Mouse (Mus musculus): ENCODE results near the gene Gm10065. TPM values are rescaled to one million over a fixed set of nuclear protein-coding genes. Genes with fewer than 3 reads are reported as not detected.
"Not testable (repeated sequence)": the region's sequence is repeated elsewhere in the genome, so short reads cannot be mapped to it uniquely, and the experiment has no call there.

The Gm10065 gene
- total RNA-seq (2014; fragmentation: Nextera tagmentation): not detected in 2 replicates
- total RNA-seq (2017): not detected in 2 replicates

DNA sequence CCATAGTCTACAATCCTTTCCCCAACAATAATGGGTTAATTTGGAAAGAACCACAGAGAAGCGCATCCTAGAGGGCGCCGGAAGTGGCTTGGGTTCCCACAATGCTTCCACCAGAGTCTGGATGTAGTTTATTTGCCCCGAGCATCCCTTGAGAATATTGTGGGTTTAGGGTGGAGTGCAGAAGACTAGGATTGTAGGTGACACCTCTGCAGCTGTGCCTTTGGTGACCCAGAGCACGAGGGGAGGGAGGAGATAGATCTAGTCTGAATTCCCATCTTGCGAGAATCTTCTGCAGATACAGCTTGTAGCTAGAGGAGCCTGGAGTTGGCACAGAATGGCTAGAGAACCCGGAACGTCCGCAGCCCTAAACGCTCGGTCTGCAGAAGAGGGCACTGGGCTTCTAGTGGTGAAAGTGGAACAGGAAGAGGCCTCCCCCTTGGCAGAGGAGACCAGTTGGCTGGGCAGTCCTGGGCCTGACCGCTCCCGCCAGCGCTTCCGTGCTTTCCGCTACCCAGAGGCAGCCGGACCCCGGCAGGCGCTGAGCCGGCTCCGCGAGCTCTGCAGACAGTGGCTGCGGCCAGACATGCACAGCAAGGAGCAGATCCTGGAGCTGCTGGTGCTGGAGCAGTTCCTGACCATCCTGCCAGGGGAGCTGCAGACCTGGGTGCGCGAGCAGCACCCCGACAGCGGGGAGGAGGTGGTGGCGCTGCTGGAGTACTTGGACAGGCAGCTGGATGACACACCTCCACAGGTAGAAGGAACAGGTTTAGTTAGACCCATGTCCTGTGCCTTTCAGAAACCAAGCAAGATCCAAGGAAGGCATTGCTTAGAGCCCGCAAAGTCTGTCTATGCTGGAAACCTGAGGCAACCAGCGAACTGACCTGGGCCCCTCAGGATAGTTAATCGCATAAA is at the start of gene Gm10065, which contains the start of gene Zkscan4:
TSS of gene Gm10065 (minus strand) at position 683 of the 912 bp plus-strand sequence.
TSS of gene Zkscan4 (plus strand) at position 149 of the 912 bp plus-strand sequence.
- ATAC-seq (replicated peaks; ENCODE audit: low FRiP score, low TSS enrichment, poor library complexity, severe bottlenecking): peak; percentile 52

DNA sequence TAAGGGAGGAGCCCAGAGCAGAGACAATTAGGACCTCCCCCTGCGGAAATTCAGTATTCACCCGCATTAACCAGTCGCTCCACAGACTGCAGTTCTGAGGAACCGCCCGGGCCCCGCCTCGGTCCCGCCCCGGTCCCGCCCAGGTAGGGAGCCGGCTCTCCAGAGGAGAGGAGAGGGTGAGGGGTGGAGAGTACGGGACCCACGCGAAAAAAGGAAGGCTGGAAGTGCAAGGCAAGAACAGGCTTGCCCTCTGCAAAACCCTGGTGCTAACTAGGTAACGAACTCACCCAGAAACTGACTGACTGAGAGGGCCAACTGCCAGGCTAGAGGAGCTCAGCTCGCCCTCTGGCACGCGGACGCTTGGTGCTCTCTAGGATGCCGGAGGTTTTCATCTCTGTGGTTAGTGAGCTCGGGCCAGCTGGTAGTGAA is 27.0 kb upstream of the Gm10065 start:
- ATAC-seq (replicated peaks; ENCODE audit: low FRiP score, low TSS enrichment, poor library complexity, severe bottlenecking): peak; percentile 100

DNA sequence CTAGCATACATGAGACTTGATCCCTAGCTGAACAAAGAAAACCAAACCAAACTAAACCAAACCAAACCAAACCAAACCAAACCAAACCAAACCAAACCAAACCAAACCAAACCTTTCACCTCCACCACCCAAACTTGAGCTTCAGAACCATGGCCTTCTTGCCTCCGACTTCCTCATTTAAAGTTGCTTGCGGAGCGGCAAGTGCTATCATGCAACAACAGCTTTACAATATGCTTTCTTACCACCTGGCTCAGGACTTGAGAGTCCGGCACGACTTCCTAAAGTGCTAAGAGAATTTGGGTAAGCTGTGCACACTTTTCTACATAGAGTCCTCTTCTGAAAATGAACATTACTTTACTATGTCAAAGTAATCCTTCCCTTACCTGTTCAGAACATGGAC is 23.1 kb upstream of the Gm10065 start:
- ATAC-seq (replicated peaks; ENCODE audit: low FRiP score, low TSS enrichment, poor library complexity, severe bottlenecking): no peak

DNA sequence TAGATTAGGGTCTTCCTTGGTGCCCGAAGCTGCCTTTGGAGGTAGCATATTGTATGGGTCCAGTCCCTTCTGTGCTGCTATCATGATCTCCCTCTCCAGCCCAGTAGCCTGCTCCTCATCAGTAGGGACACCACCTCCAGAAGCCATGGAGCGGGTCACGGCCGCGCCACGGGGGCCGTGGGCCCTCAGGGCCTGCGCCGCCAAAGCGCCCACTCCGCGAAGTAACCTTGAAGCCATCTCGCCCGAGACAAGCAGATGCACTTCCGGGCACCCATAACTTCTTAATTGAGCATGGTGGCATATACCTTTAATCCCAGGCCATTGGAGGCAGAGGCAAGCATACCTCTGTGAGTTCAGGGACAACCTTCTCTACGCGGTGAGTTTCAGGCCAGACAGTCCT is 21.9 kb upstream of the Gm10065 start, which contains the start of gene Gm11273:
TSS of gene Gm11273 (minus strand) at position 237 of the 400 bp plus-strand sequence.
- peak; percentile 35; the same call in 1 of the 2 replicates for ATAC-seq (replicated peaks; ENCODE audit: low FRiP score, low TSS enrichment, poor library complexity, severe bottlenecking)

DNA sequence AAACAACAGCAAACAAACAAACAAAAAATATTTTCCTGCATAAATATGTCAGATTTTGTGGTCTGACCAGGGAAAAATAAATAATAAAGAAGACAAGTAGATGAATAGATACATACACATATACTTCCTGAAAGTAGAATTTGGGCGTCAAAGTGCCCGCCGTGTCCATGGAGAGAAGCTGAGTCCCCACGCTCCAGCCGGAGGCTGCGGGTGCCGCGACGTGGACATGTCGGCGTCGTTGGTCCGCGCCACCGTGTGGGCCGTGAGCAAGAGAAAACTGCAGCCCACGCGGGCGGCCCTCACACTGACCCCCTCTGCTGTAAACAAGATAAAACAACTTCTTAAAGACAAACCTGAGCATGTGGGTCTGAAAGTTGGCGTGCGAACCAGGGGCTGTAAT is 15.8 kb upstream of the Gm10065 start, which contains the start of gene AK157302:
TSS of gene AK157302 (plus strand) at position 144 of the 400 bp plus-strand sequence.
- no peak for ATAC-seq (replicated peaks; ENCODE audit: low FRiP score, low TSS enrichment, poor library complexity, severe bottlenecking)

DNA sequence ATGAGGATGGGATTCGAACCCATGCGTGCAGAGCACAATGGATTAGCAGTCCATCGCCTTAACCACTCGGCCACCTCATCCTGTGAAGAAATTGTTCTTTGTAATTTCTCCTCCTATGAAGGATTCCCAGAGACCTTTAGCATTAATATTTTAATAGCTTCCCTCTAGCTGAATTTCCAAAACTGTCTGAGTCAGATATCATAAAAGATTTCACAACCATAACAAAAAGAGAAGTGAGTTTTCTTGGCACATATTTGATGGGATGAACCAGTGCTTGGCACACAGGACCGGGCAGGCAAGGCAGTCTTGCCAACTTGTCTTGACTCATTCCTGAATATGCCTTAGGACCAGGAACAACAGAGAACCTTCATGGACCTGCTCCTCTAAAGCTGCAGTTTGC is 13.6 kb upstream of the Gm10065 start:
- no peak for ATAC-seq (replicated peaks; ENCODE audit: low FRiP score, low TSS enrichment, poor library complexity, severe bottlenecking)

DNA sequence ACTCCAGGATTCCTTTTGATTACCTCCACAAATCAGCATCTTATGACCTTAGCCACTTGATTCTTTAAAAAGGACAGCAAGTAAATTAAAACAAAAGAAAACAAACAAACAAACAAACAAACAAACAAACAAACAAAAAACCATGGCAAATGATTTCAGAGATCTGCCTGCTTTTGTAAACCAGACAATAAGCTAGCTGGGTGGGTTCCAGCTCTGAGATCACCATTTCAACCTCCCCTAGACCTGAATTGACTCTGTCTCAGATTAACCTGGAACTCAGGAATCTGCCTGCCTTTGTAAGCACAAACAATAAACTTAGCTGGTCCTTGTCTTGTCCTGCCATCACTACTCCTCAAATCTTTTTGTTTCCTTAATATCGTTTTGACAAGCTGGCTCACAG is 7.6 kb upstream of the Gm10065 start:
- no peak for ATAC-seq (replicated peaks; ENCODE audit: low FRiP score, low TSS enrichment, poor library complexity, severe bottlenecking)

DNA sequence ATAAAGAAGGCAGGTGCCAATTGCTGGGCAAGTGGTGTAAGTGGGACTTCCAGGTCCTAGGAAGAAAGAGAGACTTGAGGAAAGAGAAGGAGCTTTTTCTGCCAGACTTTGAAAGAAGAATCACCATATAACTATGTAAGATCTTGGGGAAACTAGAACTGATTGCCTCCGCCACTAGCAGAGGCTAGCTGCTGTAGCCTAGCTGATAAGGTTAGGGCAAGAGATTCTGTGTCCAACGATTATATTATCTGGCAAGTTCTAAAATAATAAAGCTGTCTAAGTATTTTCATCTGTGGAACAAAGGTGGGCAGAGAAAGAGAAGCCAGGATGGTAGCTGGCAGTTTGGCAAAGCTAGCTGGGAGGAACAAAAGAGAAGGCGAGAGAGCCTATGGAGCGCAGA is 6.8 kb downstream of the Gm10065 start:
- ATAC-seq (replicated peaks; ENCODE audit: low FRiP score, low TSS enrichment, poor library complexity, severe bottlenecking): peak; percentile 17; the same call in 1 of the 2 replicates

DNA sequence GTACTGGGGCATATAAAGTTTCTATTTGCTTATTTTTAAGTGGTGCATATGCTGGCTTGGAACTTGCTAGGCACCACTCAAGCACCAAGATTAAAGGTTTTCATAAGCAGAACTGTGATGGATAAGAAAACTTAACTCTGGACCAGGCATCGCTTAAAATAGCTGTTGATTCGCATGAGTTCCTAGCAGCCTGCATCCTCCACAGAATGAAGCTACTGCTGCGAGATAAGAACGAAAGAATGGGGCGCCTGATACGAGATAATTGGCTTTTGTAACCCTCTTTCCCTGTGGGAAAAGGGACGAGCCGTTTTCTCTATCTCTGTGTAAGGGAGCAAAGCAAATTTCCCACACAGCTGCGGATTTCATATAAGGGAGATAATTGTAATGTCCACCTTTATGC is 10.1 kb downstream of the Gm10065 start:
- no peak for ATAC-seq (replicated peaks; ENCODE audit: low FRiP score, low TSS enrichment, poor library complexity, severe bottlenecking)

DNA sequence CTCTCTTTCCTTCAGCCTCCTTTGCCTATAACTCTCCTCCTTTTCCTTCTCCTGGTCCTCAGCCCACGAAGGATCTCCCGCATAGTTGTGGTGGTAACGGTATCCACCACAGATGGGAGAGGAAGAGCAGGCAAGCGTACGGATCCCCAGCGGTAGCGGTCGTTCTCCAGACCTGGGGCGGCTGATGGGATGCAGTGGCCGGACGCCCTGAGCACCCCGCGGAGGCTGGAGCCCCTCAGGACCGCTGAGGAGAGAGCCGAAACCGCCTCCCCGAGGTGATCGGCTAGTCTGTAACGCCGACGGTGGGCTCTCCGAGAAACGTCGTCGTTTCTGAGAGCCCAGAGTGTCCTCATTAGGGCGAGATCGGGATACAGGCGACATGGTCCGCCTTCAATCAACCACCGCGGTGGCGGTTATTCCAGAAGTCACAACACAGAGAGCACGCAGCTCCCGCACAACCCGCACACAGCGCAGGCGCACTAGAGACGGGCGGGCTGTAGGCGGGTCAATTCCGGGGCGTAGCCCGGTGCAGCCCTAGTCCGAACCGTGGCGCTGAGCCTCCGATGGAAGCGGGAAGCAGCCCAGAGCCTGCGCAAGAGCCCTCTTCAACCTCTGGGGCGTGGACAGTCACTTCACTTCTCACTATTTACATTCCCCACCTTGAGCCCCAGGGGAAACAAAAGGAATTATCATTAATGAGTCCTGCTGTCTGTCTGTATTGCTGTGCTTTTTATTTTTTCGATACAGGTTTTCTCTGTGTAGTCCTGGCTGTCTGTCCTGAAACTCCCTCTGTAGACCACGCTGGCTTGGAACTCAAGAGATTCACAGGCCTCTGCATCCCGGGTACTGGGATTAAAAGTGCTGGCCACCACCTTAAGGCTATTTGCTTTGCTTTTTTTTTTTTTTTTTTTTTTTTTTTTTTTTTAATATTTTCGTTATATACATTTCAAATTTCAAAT is 10.9 kb downstream of the Gm10065 start, which contains the start of gene Nkapl:
TSS of gene Nkapl (minus strand) at position 449 of the 959 bp plus-strand sequence.
- peak; percentile 97 for ATAC-seq (replicated peaks; ENCODE audit: low FRiP score, low TSS enrichment, poor library complexity, severe bottlenecking)

DNA sequence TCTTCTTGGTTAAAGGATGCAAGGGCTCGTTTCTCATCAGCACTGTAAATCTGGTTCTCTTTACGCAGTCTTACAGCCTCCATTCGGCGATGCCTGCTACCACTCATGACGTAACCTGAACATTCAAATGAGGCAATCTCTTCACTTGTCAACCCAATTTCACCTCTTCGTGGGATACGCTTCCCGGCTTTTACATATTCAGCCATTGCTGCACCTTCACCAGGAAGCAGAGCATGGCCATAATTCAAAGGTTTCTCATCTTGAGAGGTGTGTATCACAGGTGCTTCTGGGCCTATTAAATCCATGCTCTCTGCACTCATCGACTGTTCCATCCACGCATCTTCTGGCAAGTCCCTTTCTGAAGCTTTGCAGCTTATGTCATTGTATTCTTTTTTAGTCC is 11.9 kb downstream of the Gm10065 start:
- no peak for ATAC-seq (replicated peaks; ENCODE audit: low FRiP score, low TSS enrichment, poor library complexity, severe bottlenecking)

DNA sequence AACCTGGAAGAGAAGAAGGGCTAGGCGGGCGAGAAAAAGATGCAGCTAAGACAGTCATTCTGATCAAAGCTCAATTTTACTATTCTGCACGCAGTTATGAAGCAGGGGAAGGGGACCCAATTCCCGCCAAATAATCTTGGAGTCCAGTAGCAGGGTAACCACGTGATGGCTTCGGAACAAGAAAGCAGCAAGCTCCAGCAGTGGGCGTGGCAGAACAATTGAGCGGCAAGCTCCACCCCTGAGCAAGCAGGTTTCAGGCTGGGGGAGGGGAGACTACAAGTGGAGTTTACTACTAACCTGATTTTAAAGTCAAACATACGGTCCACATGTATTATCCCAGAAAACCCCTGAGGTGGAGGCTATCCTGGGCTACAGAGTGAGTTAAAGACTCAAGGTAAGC is 16.7 kb downstream of the Gm10065 start:
- not testable (repeated sequence) for ATAC-seq (replicated peaks; ENCODE audit: low FRiP score, low TSS enrichment, poor library complexity, severe bottlenecking)

DNA sequence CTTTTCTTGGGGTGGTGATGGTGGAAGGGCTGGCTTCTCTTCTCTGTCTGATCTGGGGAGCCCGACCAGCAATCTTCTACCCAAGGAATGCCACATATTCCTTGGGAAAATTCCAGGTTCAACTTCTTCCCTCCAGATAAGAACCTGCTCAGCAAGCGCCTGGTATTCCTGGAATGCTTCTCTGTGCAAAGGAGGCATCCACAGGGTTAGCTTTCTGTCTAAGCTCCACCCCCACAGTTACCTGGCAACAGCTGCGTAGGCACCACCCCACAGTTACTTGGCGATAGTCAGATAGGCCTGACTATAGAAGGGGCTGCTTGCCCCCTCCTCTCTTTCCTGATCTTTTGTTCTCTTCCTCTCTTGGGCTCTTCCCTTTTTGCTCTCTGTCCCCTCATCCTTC is 22.9 kb downstream of the Gm10065 start:
- no peak for ATAC-seq (replicated peaks; ENCODE audit: low FRiP score, low TSS enrichment, poor library complexity, severe bottlenecking)

DNA sequence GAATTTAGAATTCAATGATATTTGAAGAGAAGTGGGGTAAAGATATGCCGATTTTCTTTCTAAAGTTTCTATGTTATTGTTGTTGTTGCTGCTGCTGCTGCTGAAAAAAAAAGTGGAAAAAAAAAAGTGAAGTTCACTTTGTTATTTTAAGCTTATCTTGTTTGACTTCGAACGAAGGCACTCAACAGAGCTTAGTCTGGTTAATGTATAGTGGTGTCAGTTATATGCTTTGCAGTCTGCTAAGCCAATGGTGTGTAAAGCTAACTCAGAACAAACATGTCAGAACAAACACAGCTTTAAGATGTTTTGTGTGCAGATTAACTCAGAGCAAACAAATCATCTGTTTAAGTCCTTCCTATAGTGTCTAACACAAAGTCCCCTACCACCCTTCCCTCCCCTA is 25.1 kb downstream of the Gm10065 start:
- no peak for ATAC-seq (replicated peaks; ENCODE audit: low FRiP score, low TSS enrichment, poor library complexity, severe bottlenecking)

DNA sequence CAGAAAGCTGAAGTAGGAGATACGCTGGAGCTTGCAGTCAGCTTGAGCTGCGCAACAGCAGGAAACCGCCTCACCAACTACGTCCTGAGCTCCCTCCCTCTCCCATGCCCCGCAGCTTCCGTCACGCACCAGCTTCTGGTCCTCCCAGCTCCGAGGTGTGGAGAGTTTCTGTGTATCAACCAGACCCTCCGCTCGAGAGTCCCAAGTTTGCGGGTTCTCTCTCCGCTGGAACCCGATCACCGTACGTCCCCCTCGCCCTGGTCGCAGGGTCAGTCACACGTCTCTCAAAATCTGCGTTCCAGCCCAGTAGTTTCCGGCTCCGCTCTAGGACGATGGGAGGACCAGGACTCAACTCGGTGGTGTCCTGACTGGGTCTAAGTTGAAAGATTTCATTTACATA is 25.8 kb downstream of the Gm10065 start, which contains the start of gene Zscan26:
TSS of gene Zscan26 (minus strand) at position 282 of the 400 bp plus-strand sequence.
- ATAC-seq (replicated peaks; ENCODE audit: low FRiP score, low TSS enrichment, poor library complexity, severe bottlenecking): peak; percentile 96

DNA sequence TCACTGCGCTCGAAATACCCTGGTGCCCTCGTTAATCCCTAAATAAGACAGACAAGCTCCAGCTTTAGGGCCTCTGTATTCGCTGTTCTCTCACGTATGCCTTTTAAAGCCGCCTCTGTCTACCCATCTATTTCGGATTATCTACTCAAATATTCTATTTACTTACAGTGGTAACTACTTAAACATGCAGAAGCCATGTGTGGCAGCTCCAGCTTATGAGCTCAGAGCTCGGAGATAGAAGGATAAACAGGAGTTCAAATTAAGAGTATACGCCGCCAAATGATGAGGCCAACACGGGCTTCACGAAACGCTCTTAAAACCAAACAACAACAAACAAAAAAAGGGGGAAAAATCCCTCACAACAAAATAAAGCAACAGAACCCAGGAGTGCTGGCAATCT is 26.2 kb downstream of the Gm10065 start:
- peak; percentile 35 for ATAC-seq (replicated peaks; ENCODE audit: low FRiP score, low TSS enrichment, poor library complexity, severe bottlenecking)

DNA sequence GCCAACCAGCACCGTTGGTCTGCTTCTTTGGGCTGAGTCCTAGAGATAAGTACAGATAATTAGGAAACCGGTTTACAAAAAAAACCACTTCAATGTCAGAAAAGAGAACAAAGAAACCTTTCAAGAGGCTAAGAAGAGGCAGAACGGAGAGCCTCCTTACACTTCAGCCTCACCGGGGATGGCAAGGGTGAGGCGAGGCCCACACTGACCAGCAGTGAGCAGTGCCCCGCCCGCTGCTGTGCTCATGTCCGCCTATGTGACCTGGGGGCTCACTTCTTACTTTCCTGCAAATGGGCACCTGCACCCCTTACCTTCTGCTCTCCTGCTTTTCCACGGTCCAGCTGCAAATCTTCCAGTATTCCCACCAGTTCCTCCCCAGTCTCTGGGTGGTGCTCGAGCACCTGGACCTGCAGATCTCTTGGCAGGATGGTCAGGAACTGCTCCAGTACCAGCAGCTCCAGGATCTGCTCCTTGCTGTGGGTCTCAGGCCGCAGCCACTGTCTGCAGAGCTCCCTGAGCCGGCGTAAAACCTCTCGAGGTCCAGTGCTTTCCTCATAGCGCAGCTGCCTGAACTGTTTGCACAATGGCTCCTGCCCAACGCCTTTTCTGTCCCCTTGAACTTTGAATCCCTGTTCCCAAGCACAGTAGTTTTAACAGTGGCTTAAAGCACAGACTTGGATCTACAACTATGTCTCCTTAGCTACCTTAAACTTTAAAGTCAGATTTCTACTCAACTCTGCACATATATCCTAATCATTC is 31.2 kb downstream of the Gm10065 start:
- ATAC-seq (replicated peaks; ENCODE audit: low FRiP score, low TSS enrichment, poor library complexity, severe bottlenecking): no peak

DNA sequence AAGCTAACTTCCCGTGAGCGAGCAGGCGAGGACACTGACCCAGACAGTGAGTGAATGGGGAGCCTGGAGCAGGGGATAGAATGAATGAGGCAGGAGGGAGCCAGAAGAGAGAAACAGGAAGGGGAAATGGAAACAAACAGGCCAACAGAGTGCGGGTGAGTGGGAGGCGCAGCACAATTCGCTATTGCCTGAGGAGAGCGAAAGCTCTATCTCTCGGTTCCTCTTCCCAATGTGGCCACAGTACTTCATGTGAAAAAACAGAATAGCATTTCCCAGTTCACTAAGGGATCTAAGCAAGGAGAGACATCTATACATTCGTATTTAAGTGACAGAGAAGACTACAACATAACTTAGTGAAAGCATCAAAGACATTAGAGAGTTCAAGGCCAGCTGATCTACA is 32.4 kb downstream of the Gm10065 start:
- no peak for ATAC-seq (replicated peaks; ENCODE audit: low FRiP score, low TSS enrichment, poor library complexity, severe bottlenecking)

DNA sequence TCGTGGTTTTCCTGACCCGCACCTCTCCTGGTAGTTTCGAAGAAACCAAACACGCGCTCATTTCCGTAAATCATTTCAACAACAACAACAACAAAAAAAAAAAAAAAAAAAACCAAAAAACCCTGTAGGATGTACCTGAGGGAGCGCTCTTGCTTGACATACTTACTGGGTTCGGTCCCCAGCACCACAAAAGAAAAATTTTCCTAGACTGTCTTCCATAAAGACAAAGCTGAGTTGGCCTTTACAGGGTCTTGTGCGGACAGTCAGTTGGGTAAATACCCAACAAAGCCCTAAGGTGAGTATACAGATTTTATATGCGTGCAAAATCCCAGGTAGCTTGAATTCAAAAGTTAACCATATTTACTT is 38.1 kb downstream of the Gm10065 start:
- ATAC-seq (replicated peaks; ENCODE audit: low FRiP score, low TSS enrichment, poor library complexity, severe bottlenecking): no peak
